Mouse (Mus musculus) lung, embryonic 16.5 days (tissue): ENCODE data around the gene Kitl. TPM values are rescaled to one million over a fixed set of nuclear protein-coding genes. Genes with fewer than 3 reads are reported as not detected.
A peak's percentile ranks its signal among the peaks of the same experiment; 100 is the strongest.

ENCODE experiments used
- ATAC-seq: fragments of 200-750 bp; cut with Nextera tagmentation; 2 replicates; pipeline ENCODE4 v1.8.0; 2017; ENCODE audit warnings: low read depth, mild to moderate bottlenecking, moderate library complexity
- H3K27ac ChIP-seq: fragments of 300-500 bp; sonication (generic); 2 replicates; pipeline ENCODE4 v1.5.1; 2014; ENCODE audit warnings: mild to moderate bottlenecking, control low read depth, low read length
- H3K27me3 ChIP-seq: fragments of 300-500 bp; sonication (generic); 2 replicates; pipeline ENCODE4 v1.6.1; 2014; ENCODE audit warnings: low read depth, low read length, mixed read lengths; ENCODE audit not compliant: control insufficient read depth, insufficient read depth
- H3K36me3 ChIP-seq: fragments of 300-500 bp; sonication (generic); 2 replicates; pipeline ENCODE4 v1.6.1; 2014; ENCODE audit warnings: low read length; ENCODE audit not compliant: control insufficient read depth, insufficient read depth
- H3K4me1 ChIP-seq: fragments of 300-500 bp; sonication (generic); replicated peaks from 2 replicates; pipeline ENCODE4 v1.6.1; 2014; ENCODE audit warnings: low read length, mixed read lengths; ENCODE audit not compliant: control insufficient read depth, insufficient read depth
- H3K4me2 ChIP-seq: fragments of 300-500 bp; sonication (generic); 2 replicates; pipeline ENCODE4 v1.6.1; 2014; ENCODE audit warnings: low read depth, low read length, control low read depth
- H3K4me3 ChIP-seq: fragments of 300-500 bp; sonication (generic); 2 replicates; pipeline ENCODE4 v1.5.1; 2014; ENCODE audit warnings: mild to moderate bottlenecking, low read length, control low read depth
- H3K9ac ChIP-seq: fragments of 300-500 bp; sonication (generic); 2 replicates; pipeline ENCODE4 v1.6.1; 2014; ENCODE audit warnings: low read length, control low read depth
- H3K9me3 ChIP-seq: fragments of 300-500 bp; sonication (generic); 2 replicates; pipeline ENCODE4 v1.6.1; 2016; ENCODE audit warnings: low read length; ENCODE audit not compliant: control insufficient read depth
- WGBS: fragments of 180-500 bp; shearing (Covaris S2); extraction: QIAGEN DNeasy Blood & Tissue Kit; methylation state at CpG from one replicate; pipeline ENCODE4 v1.1.7; 2014; 5-methylcytosine and 5-hydroxymethylcytosine counted together
- polyA plus RNA-seq: library from polyadenylated mRNA; unstranded; fragments of >200 nt; fragmentation: Nextera tagmentation; extraction: Ambion mirVana; gene quantifications from 2 replicates; pipeline ENCODE4 v1.2.1, GENCODE M21; 2015

Gene Kitl
- polyA plus RNA-seq, 1 experiment from 2014 or later = 41.2 TPM

- 52% methylated on average over 11 of the region's 11 CpGs for WGBS
- no peak overlapping the region for H3K4me2 ChIP-seq
- H3K9me3 ChIP-seq = no peaks in the 10 kb centered on the region
- no peak overlapping the region for H3K4me3 ChIP-seq
- H3K27ac ChIP-seq = no peak overlapping the region
- no peak overlapping the region for H3K9ac ChIP-seq
- H3K4me1 ChIP-seq = peaks cover 41% of the 10 kb centered on the region
- H3K27me3 ChIP-seq = no peaks in the 10 kb centered on the region
- ATAC-seq = no peak
- H3K36me3 ChIP-seq = peaks cover 8% of the 10 kb centered on the region
Observed at GRCm38 (mm10) chr10:100022090-100022834, 6.8 kb downstream of the Kitl start.

- Histone ChIP-seq H3K4me3 (no peak overlapping the region), H3K36me3 (peaks cover 8% of the 10 kb centered on the region), H3K4me2 (no peak overlapping the region), H3K9ac (no peak overlapping the region), H3K27ac (no peak overlapping the region), H3K27me3 (no peaks in the 10 kb centered on the region), H3K9me3 (no peaks in the 10 kb centered on the region), H3K4me1 (peaks cover 36% of the 10 kb centered on the region)
- WGBS = 67% methylated on average over 1 of the region's 1 CpGs
- ATAC-seq = no peak
Observed at GRCm38 (mm10) chr10:100022835-100023093, 7.3 kb downstream of the Kitl start.

- no peak overlapping the region for H3K4me3 ChIP-seq
- H3K9me3 ChIP-seq = no peaks in the 10 kb centered on the region
- ATAC-seq = peak; percentile 81
- 28% methylated on average over 8 of the region's 8 CpGs for WGBS
- peaks cover 18% of the 10 kb centered on the region for H3K4me1 ChIP-seq
- H3K9ac ChIP-seq = no peak overlapping the region
- no peaks in the 10 kb centered on the region for H3K27me3 ChIP-seq
- no peak overlapping the region for H3K4me2 ChIP-seq
- peak overlapping the region; percentile 2 for H3K27ac ChIP-seq
- H3K36me3 ChIP-seq = peaks cover 8% of the 10 kb centered on the region
Observed at GRCm38 (mm10) chr10:100025665-100026064, 10.2 kb downstream of the Kitl start.

GRCm38 (mm10) chr10:100026778-100027177, 11.3 kb downstream of the Kitl start:
- 65% methylated on average over 1 of the region's 1 CpGs for WGBS
- Histone ChIP-seq H3K27me3 (no peaks in the 10 kb centered on the region), H3K4me2 (no peak overlapping the region), H3K27ac (no peak overlapping the region), H3K9me3 (no peaks in the 10 kb centered on the region), H3K36me3 (peaks cover 2% of the 10 kb centered on the region; the same call in 1 of the 2 replicates), H3K4me3 (no peak overlapping the region), H3K4me1 (peaks cover 28% of the 10 kb centered on the region), H3K9ac (no peak overlapping the region)
- no peak for ATAC-seq

- H3K27ac ChIP-seq = peak overlapping the region; percentile 30; the same call in 1 of the 2 replicates
- H3K4me2 ChIP-seq = no peak overlapping the region
Observed at GRCm38 (mm10) chr10:100030385-100030784, 15.0 kb downstream of the Kitl start.

GRCm38 (mm10) chr10:100030980-100031516, 15.6 kb downstream of the Kitl start:
- Histone ChIP-seq H3K9ac (no peak overlapping the region), H3K4me2 (peak overlapping the region; percentile 46), H3K9me3 (no peaks in the 10 kb centered on the region), H3K27me3 (no peaks in the 10 kb centered on the region), H3K36me3 (no peaks in the 10 kb centered on the region), H3K4me1 (peaks cover 26% of the 10 kb centered on the region), H3K4me3 (no peak overlapping the region), H3K27ac (peak overlapping the region; percentile 69)
- WGBS = 47% methylated on average over 12 of the region's 12 CpGs
- peak; percentile 53 for ATAC-seq

More at GRCm38 (mm10) chr10:100030385-100030784, 15.0 kb downstream of the Kitl start:
- no peak overlapping the region for H3K4me3 ChIP-seq
- H3K9me3 ChIP-seq = no peaks in the 10 kb centered on the region
- ATAC-seq = no peak
- H3K9ac ChIP-seq = no peak overlapping the region
- 61% methylated on average over 5 of the region's 5 CpGs for WGBS
- no peaks in the 10 kb centered on the region for H3K27me3 ChIP-seq
- peaks cover 26% of the 10 kb centered on the region for H3K4me1 ChIP-seq
- H3K36me3 ChIP-seq = no peaks in the 10 kb centered on the region

GRCm38 (mm10) chr10:100031631-100032030, 16.2 kb downstream of the Kitl start:
- Histone ChIP-seq H3K9me3 (no peaks in the 10 kb centered on the region), H3K4me3 (peak overlapping the region; percentile 8), H3K9ac (peak overlapping the region; percentile 29; the same call in 1 of the 2 replicates), H3K4me1 (peaks cover 27% of the 10 kb centered on the region), H3K4me2 (peak overlapping the region; percentile 46), H3K27me3 (no peaks in the 10 kb centered on the region), H3K36me3 (no peaks in the 10 kb centered on the region), H3K27ac (peak overlapping the region; percentile 69)
- ATAC-seq = peak; percentile 80
- 6% methylated on average over 11 of the region's 11 CpGs for WGBS

GRCm38 (mm10) chr10:100032566-100032965, 17.1 kb downstream of the Kitl start:
- H3K9me3 ChIP-seq = no peaks in the 10 kb centered on the region
- no peaks in the 10 kb centered on the region for H3K27me3 ChIP-seq
- ATAC-seq = no peak
- no peak overlapping the region for H3K4me3 ChIP-seq
- H3K9ac ChIP-seq = no peak overlapping the region
- H3K4me2 ChIP-seq = no peak overlapping the region
- no peak overlapping the region for H3K27ac ChIP-seq
- no peaks in the 10 kb centered on the region for H3K36me3 ChIP-seq
- peaks cover 29% of the 10 kb centered on the region for H3K4me1 ChIP-seq
- WGBS = 51% methylated on average over 3 of the region's 3 CpGs

- no peaks in the 10 kb centered on the region for H3K36me3 ChIP-seq
- no peak overlapping the region for H3K9ac ChIP-seq
- H3K27ac ChIP-seq = no peak overlapping the region
- ATAC-seq = no peak
- H3K4me2 ChIP-seq = no peak overlapping the region
- 49% methylated on average over 4 of the region's 4 CpGs for WGBS
- H3K9me3 ChIP-seq = no peaks in the 10 kb centered on the region
- H3K4me3 ChIP-seq = no peak overlapping the region
- peaks cover 35% of the 10 kb centered on the region for H3K4me1 ChIP-seq
- H3K27me3 ChIP-seq = no peaks in the 10 kb centered on the region
Observed at GRCm38 (mm10) chr10:100036021-100036420, 20.6 kb downstream of the Kitl start.
